Mouse (Mus musculus): Measurements from ENCODE around the gene Fxyd1.

Gene Fxyd1

GRCm38 (mm10) chr7:31077885-31078445 lies 21.0 kb upstream of the Fxyd1 start:
- in situ Hi-C loops (cut with MboI): no loop called here

- in situ Hi-C loops (cut with MboI): no loop called here
These were observed 20.5 kb upstream of the Fxyd1 start for GRCm38 (mm10) chr7:31077470-31077869.

GRCm38 (mm10) chr7:31076492-31076891 lies 19.5 kb upstream of the Fxyd1 start, which contains the start of gene Fxyd3:
Gene Fxyd3, minus strand, starts transcription at chr7:31076704.
- in situ Hi-C loops (cut with MboI): no loop called here

GRCm38 (mm10) chr7:31074713-31075069 lies 17.7 kb upstream of the Fxyd1 start:
- in situ Hi-C loops (cut with MboI): no loop called here

GRCm38 (mm10) chr7:31074061-31074712 lies 17.2 kb upstream of the Fxyd1 start:
- in situ Hi-C loops (cut with MboI): no loop called here

GRCm38 (mm10) chr7:31073546-31073945 lies 16.5 kb upstream of the Fxyd1 start:
- in situ Hi-C loops (cut with MboI): no loop called here

GRCm38 (mm10) chr7:31072326-31072725 lies 15.3 kb upstream of the Fxyd1 start:
- in situ Hi-C loops (cut with MboI): no loop called here

- in situ Hi-C loops (cut with MboI): no loop called here
These were observed 13.3 kb upstream of the Fxyd1 start for GRCm38 (mm10) chr7:31070324-31070723.

- in situ Hi-C loops (cut with MboI): no loop called here
These were observed 12.5 kb upstream of the Fxyd1 start for GRCm38 (mm10) chr7:31069491-31069890.

GRCm38 (mm10) chr7:31067836-31068235 lies 10.8 kb upstream of the Fxyd1 start:
- in situ Hi-C loops (cut with MboI): no loop called here

- in situ Hi-C loops (cut with MboI): no loop called here
These were observed 6.1 kb upstream of the Fxyd1 start for GRCm38 (mm10) chr7:31063074-31063560.

- in situ Hi-C loops (cut with MboI): no loop called here
These were observed 3.6 kb upstream of the Fxyd1 start for GRCm38 (mm10) chr7:31060621-31061010.

- in situ Hi-C loops (cut with MboI): loop anchor here (5.0 kb wide), 1 partner anchor 37 kb away; no protein-coding TSS in a partner anchor
These were observed 3.1 kb upstream of the Fxyd1 start for GRCm38 (mm10) chr7:31059919-31060620.

- in situ Hi-C loops (cut with MboI): loop anchor here (5.0 kb wide), 1 partner anchor 38 kb away; no protein-coding TSS in a partner anchor
These were observed 2.1 kb upstream of the Fxyd1 start, which contains the start of gene Lgi4 for GRCm38 (mm10) chr7:31059108-31059507. Gene Lgi4, plus strand, starts transcription at chr7:31059342.

GRCm38 (mm10) chr7:31058211-31058610 lies 1.2 kb upstream of the Fxyd1 start:
- in situ Hi-C loops (cut with MboI): loop anchor here (5.0 kb wide), 1 partner anchor 39 kb away; no protein-coding TSS in a partner anchor

GRCm38 (mm10) chr7:31057730-31058129 lies 731 bp upstream of the Fxyd1 start:
- in situ Hi-C loops (cut with MboI): loop anchor here (5.0 kb wide), 1 partner anchor 40 kb away; no protein-coding TSS in a partner anchor

GRCm38 (mm10) chr7:31056448-31056847 lies 551 bp downstream of the Fxyd1 start:
- in situ Hi-C loops (cut with MboI): loop anchor here (5.0 kb wide), 1 partner anchor 41 kb away; no protein-coding TSS in a partner anchor

- in situ Hi-C loops (cut with MboI): loop anchor here (5.0 kb wide), 1 partner anchor 41 kb away; no protein-coding TSS in a partner anchor
These were observed 1.1 kb downstream of the Fxyd1 start for GRCm38 (mm10) chr7:31055883-31056282.

- in situ Hi-C loops (cut with MboI): loop anchor here (5.0 kb wide), 1 partner anchor 42 kb away; no protein-coding TSS in a partner anchor
These were observed 1.6 kb downstream of the Fxyd1 start for GRCm38 (mm10) chr7:31055354-31055824.

GRCm38 (mm10) chr7:31054661-31055320 lies 2.2 kb downstream of the Fxyd1 start:
- in situ Hi-C loops (cut with MboI): loop anchor here (5.0 kb wide), 1 partner anchor 43 kb away; no protein-coding TSS in a partner anchor

- in situ Hi-C loops (cut with MboI): no loop called here
These were observed 3.0 kb downstream of the Fxyd1 start for GRCm38 (mm10) chr7:31053882-31054447.
